Mouse (Mus musculus) lung, postnatal 14 days (tissue): ENCODE results near the gene P2rx7.
A peak's percentile ranks its signal among the peaks of the same experiment; 100 is the strongest.

Experiments used
- DNase-seq: peaks from one replicate; pipeline ENCODE4 v3.0.0; 2021

Gene P2rx7

DNA sequence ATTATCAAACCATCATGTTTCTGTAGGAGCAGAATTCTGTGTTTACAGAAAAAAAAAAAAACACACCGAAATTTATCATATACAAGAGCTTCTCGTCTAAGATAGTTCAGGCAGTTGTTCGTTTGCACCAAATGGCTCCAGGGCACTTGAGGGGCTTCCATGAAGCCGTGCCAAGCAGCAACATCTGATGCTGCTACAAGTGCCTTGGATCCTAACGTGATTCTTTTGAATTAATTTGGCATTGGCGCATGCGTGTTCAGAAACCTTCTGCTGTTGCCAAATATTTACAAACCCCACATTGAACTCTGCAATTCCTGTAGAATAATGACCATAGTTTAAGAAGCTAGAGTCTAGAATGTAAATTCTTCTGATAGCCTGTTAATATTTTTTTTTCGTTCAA is 51.8 kb downstream of the P2rx7 start:
- DNase-seq, result no peak

GRCm38 (mm10) chr5:122698041-122698700 is 54.5 kb downstream of the P2rx7 start:
- DNase-seq, result peak; percentile 19

GRCm38 (mm10) chr5:122698701-122699060 is 55.0 kb downstream of the P2rx7 start:
- no peak for DNase-seq

DNA sequence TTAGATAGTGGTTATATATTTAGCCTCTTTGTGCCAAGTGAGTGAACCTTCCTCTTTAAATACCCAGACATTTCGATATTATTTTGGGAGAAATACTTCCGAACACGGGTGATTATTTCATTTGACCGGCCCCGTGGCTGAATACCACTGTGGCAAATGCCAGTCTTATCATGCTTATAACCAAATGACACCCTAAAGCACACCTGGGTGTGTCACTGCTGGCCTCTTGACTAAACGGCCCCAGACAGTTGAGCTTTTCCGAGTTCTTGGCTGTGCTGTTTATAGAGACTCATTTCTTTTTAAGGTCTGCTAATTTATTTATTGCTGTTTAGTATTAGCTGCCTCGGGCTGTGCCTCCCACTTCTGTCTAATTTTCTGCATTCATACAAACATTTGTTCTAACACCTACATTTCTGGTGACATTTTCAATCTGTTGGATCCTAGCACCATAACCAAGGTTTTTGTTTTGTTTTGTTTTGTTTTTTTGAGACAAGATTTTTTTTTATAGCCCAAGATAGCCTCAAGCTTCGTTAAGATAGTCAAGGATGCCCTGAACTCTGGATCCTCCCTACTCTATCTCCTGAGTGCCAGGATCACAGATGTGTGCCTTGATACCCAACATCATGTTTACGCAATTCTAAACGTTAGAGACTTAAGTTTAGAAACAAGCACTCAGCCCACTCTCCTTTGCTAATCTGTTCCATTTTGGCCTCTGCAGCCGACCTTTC is 56.6 kb downstream of the P2rx7 start:
- no peak for DNase-seq

DNA sequence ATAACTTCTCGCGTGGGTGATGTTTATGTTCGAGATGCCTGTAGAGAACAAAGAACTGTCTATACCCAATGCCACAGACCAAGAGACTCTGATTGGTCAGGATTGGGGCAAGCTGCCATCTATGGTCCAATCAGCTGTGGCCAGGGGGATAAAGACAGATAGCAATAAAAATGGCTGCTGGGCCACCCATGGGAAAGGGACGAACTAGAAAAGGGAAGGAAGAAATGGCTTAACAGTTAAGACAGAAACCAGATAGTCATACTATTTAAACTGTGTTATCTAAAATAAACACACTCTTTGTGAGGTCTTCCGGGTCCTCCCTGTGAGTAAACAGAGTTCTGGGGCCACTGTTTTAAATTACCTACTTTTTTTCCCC is 57.1 kb downstream of the P2rx7 start:
- no peak for DNase-seq

- DNase-seq, result no peak
These were observed 58.4 kb downstream of the P2rx7 start for GRCm38 (mm10) chr5:122702156-122702555.

GRCm38 (mm10) chr5:122703574-122703973 is 59.9 kb downstream of the P2rx7 start:
- no peak for DNase-seq

DNA sequence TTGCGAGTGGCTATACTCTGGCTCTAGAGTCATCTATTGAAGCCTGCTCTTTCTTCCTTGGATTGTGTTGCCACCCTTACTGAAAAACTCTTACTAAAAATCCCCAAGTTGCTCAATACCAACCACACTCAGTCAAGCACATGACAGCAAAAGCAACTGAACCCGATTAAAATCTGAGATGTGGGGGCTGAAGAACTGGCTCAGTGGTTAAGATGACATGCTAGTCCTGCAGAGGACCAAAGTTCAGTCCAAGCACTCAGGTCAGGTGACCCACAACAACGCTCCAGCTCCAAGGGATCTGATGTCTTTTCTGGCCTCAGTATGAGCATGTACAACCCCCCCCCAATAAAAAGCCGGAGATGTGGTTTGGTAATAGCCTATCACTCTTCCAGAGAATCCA is 60.9 kb downstream of the P2rx7 start:
- no peak for DNase-seq

GRCm38 (mm10) chr5:122705174-122705573 is 61.5 kb downstream of the P2rx7 start:
- DNase-seq, result no peak

DNA sequence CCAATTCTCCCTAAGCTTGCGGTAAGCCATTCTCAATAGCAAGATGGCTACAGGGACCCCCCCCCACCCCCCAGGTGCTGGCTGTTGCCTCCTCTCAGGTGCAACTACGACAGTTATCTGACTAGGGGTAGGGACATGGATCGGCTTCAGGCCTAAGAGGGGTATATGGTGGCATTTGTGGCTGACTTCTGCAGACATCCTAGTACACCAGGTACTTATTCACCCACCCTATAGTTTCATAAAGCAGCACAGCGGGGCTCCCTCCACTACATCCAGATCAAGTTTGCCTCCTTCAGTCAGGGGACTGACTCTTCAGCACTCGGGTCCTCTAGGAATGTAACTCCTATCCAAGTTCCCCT is 63.2 kb downstream of the P2rx7 start:
- DNase-seq, result no peak

DNA sequence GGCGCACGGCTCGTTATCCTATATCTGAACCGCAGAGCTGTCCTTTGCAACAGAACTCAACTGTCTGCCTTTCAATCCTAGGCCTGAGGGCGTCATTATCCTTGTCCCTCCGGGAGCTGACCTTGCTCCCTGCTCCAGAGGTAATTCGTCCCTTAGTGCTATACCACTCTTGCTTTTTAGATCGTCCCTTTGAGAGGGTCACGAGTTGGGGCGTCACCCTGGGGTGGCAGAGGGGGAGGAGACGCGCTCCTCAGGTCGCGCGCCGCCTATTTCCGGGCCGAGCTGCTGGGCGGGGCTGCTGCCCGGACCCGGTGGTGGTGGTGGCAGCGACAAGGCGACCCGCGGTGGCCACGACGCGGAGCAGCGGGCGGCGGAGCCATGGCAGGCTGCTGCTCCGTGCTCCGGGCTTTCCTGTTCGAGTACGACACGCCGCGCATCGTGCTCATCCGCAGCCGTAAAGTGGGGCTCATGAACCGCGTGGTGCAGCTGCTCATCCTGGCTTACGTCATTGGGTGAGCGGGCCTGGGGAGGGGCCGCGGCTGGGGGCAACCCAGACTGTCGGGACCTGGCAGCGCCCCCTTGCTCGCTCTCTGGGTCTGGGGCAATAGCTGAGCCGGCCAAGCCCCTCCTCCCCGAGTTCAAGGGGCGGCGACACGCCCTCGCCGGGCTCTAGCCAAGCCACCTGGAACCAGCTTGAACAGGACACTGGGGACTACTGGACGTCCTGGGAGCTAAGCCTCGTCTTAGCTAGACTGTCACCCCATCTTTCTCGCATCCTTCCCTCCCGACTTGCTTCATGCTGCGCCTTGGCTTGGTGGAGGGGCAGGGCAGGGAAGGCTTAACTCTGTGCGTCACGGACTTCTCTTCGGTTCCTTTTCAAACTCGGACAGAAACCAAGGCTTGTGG is 63.8 kb downstream of the P2rx7 start, which contains the start of gene P2rx4:
Gene P2rx4, plus strand, starts transcription at position 269 of the 906 bp plus-strand sequence.
- DNase-seq, result peak; percentile 82

GRCm38 (mm10) chr5:122708819-122709218 is 65.1 kb downstream of the P2rx7 start:
- no peak for DNase-seq

DNA sequence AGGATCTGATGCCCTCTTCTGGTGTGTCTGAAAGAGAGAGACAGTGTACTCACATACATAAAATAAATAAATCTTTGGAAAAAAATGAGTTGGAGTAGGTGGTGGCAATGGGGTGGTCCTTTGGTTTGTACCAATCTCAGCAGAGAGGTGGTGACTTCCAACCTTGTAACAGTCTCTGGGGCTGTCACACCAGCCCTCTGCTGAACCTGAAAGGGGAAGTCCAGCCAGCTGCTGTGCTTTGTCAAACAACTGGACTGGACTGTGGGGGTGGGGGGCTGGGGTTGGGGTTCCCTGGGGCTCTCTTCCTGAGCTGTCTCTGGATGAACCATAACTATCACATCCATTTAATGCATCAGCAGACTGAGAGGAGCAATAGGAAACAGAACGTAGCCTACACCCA is 72.0 kb downstream of the P2rx7 start:
- no peak for DNase-seq

- no peak for DNase-seq
These were observed 73.1 kb downstream of the P2rx7 start for GRCm38 (mm10) chr5:122716793-122717192.

GRCm38 (mm10) chr5:122718400-122718799 is 74.7 kb downstream of the P2rx7 start:
- peak; percentile 28 for DNase-seq

- no peak for DNase-seq
These were observed 75.5 kb downstream of the P2rx7 start for GRCm38 (mm10) chr5:122719168-122719567.

DNA sequence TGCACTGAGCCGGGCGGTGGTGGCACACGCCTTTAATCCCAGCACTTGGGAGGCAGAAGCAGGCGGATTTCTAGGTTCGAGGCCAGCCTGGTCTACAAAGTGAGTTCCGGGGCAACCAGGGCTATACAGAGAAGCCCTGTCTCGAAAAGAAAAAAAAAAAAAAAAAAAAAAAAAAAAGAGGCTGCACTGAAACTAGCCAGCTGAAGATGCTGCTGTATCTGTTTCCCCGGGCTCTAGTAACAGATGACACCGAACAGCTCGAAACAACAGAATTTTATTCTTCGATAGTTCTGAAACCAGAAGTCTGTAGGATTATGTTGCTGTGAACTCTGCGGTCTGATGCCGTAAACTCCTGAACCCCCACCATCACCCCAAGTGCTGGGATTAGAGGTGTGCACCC is 81.7 kb downstream of the P2rx7 start:
- no peak for DNase-seq

GRCm38 (mm10) chr5:122726068-122726467 is 82.4 kb downstream of the P2rx7 start:
- DNase-seq, result peak; percentile 80

GRCm38 (mm10) chr5:122726595-122726994 is 82.9 kb downstream of the P2rx7 start:
- no peak for DNase-seq

DNA sequence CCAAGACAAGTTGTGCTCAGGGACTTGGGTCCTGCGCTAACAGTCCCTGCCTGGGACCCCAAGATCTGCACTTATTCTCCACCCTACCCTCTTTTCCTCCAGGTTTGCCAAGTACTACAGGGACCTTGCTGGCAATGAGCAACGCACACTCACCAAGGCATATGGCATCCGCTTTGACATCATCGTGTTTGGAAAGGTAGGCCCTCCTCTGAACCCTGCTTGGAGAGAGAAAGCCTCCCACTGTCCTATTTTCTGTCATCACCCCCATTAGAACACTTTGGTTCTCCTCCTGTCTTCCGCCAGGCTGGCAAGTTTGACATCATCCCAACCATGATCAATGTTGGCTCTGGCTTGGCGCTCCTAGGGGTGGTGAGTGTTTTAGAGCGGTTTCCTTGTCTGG is 83.4 kb downstream of the P2rx7 start:
- no peak for DNase-seq

- no peak for DNase-seq
These were observed 87.1 kb downstream of the P2rx7 start for GRCm38 (mm10) chr5:122730776-122731175.

DNA sequence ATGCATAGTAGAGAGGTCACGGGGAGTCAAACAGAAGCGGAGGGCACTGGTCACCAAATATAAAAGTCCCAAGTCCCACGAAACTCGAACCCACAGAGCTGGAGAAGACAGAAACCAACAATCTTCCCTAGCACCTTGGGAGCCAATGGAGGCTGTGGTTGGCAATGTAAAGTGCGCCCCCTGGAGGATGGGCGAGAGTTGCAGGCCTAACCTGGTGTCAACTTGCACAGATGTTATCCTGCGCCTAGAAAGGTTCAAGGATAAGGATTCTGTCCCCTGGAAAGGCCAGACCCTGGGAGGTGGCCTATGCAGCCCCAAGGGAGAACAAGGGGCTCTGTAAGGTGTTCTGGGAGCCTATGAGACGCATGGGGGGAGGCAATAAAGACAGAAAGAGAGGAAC is 87.6 kb downstream of the P2rx7 start:
- peak; percentile 77 for DNase-seq

- DNase-seq, result peak; percentile 54
These were observed 88.4 kb downstream of the P2rx7 start for GRCm38 (mm10) chr5:122731991-122732673.
